Mouse (Mus musculus) erythroblast, embryonic 14.5 days (primary cell): ENCODE data around the gene Ubtd1. TPM values are rescaled to one million over a fixed set of nuclear protein-coding genes. Genes with fewer than 3 reads are reported as not detected.

ENCODE experiments used
- H3K27me3 ChIP-seq: 2 replicates; pipeline ENCODE4 v1.6.1; 2012; ENCODE audit warnings: inconsistent platforms; ENCODE audit not compliant: control insufficient read depth
- H3K36me3 ChIP-seq: 2 replicates; pipeline ENCODE4 v1.6.1; 2012; ENCODE audit warnings: mild to moderate bottlenecking, inconsistent platforms; ENCODE audit not compliant: control insufficient read depth
- H3K4me1 ChIP-seq: 2 replicates; pipeline ENCODE4 v1.6.1; 2012; ENCODE audit warnings: inconsistent platforms; ENCODE audit not compliant: control insufficient read depth
- H3K4me3 ChIP-seq: replicated peaks from 2 replicates; pipeline ENCODE3; 2012; ENCODE audit warnings: moderate library complexity, mild to moderate bottlenecking, inconsistent platforms
- H3K9me3 ChIP-seq: 2 replicates; pipeline ENCODE4 v1.6.1; 2012; ENCODE audit warnings: low read length, inconsistent platforms, mixed read lengths; ENCODE audit not compliant: control insufficient read depth
- GATA1 ChIP-seq: IDR thresholded peaks from 2 replicates; pipeline ENCODE4 v1.6.1; 2012; ENCODE audit warnings: low read length, inconsistent platforms, mixed read lengths
- TAL1 ChIP-seq: IDR thresholded peaks from 3 replicates; pipeline ENCODE4 v1.6.1; 2012; ENCODE audit warnings: low read length, inconsistent platforms, mixed read lengths
- polyA plus RNA-seq: library from polyadenylated mRNA; stranded (reverse); fragments of >175 nt; gene quantifications from 2 replicates; pipeline ENCODE4 v1.2.3, GENCODE M21; 2012

The Ubtd1 gene
- polyA plus RNA-seq, 1 experiment = 0.10 TPM

DNA sequence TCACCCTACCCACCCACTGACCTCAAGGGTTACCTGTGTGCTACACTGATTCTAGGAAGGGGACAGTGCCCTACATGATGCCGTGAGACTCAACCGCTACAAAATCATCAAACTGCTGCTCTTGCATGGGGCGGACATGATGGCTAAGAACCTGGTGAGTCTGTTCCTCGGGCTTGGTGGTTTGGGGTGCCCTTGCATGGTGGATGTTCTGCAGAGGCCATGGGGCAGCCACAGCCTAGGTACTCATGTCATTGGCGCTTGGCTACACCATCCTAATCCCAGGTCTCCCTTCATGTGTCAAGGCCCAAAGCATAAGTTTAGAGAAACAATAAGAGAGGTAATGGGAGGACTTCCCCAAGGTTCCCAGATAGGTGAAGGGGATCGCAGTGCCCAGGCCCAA, 62.4 kb downstream of the Ubtd1 start:
- TF ChIP-seq TAL1 (no peak), GATA1 (no peak)
- Histone ChIP-seq H3K27me3 (peaks cover 7% of the 10 kb centered on the region; the same call in 1 of the 2 replicates), H3K9me3 (no peaks in the 10 kb centered on the region), H3K4me1 (peaks cover 4% of the 10 kb centered on the region), H3K4me3 (no peak overlapping the region), H3K36me3 (no peaks in the 10 kb centered on the region)

- Histone ChIP-seq H3K9me3 (no peaks in the 10 kb centered on the region), H3K4me1 (peaks cover 4% of the 10 kb centered on the region), H3K27me3 (peaks cover 4% of the 10 kb centered on the region; the same call in 1 of the 2 replicates), H3K4me3 (peak within 1 kb of the TSS; percentile 28), H3K36me3 (no peaks in the 10 kb centered on the region)
- TF ChIP-seq TAL1 = no peak
- TF ChIP-seq GATA1 = no peak
Measured at GRCm38 (mm10) chr19:42045269-42046102, 63.9 kb downstream of the Ubtd1 start, which contains the start of gene Hoga1. TSS of gene Hoga1 (plus strand) at chr19:42045610.

DNA sequence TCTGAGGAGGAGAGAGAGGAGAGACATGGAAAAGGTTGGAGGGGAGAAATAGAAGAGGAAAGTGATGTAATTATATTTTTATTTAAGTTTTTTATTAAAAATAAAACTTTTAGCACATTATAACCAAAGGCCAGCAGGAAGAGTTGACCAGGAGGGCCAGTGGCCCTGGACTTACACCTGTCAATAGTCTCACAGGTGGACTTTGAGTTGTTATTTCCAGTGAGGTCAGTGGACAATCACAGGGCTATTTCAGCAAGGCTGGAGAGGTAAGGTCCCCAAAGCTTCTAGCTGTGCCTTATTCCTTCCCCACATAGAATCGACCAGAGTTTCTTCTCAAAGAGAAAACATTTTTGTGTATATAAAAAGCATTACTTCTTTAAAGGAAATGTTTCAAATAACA, 68.7 kb downstream of the Ubtd1 start:
- Histone ChIP-seq H3K27me3 (peaks cover 4% of the 10 kb centered on the region; the same call in 1 of the 2 replicates), H3K36me3 (no peaks in the 10 kb centered on the region; the same call in 1 of the 2 replicates), H3K4me3 (no peak overlapping the region), H3K4me1 (peaks cover 3% of the 10 kb centered on the region), H3K9me3 (no peaks in the 10 kb centered on the region)
- no peak for TF ChIP-seq GATA1
- TF ChIP-seq TAL1 = no peak

DNA sequence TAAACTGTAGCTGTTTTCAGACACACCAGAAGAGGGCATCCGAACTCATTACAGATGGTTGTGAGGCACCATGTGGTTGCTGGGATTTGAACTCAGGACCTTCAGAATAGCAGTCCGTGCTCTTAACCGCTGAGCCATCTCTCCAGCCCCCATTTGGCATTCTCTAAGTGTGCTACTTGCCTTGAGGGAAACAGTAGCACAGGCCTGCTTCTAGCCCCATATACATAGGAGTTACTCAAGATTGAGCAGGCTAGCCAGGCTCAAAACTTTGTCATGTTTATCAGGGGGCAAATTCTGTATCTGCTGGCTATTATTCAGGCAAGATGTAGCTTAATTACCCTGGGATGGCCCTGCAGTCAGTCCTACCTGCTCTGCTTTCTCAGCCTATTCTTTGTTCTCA, 69.8 kb downstream of the Ubtd1 start:
- Histone ChIP-seq H3K36me3 (no peaks in the 10 kb centered on the region; the same call in 1 of the 2 replicates), H3K4me3 (no peak overlapping the region), H3K4me1 (no peaks in the 10 kb centered on the region), H3K9me3 (no peaks in the 10 kb centered on the region), H3K27me3 (0 out of 2 replicates have a peak, but pooled peaks cover 1% of the 10 kb centered on the region)
- TF ChIP-seq GATA1 (no peak), TAL1 (no peak)

- no peaks in the 10 kb centered on the region for H3K4me1 ChIP-seq
- H3K4me3 ChIP-seq = no peak within 1 kb of the TSS
- no peak for TF ChIP-seq TAL1
- TF ChIP-seq GATA1 = no peak
- no peaks in the 10 kb centered on the region; the same call in 1 of the 2 replicates for H3K36me3 ChIP-seq
- 0 out of 2 replicates have a peak, but pooled peaks cover under 1% of the 10 kb centered on the region for H3K27me3 ChIP-seq
- no peaks in the 10 kb centered on the region for H3K9me3 ChIP-seq
Measured at GRCm38 (mm10) chr19:42051948-42052347, 70.4 kb downstream of the Ubtd1 start, which contains the start of gene 4933411K16Rik. TSS of gene 4933411K16Rik (plus strand) at chr19:42052248.

DNA sequence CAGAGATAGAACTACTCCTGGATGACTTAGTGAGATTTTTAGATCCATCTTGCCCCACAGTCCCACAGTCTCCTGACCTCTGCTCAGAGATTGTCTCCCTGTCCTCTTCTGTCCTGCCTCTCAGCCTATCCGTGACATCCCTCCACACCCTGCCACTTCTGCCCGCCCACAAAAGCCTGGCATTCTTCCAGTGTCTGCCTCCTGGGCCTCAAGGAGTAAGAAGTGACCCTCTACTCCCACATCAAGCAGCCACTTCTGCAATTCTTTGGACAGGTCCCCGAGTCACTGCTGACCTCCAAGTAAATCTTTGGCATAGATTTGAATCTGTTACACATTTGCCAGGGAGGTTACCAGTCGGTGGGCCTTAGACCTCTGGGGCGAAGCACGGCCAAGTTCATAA, 72.7 kb downstream of the Ubtd1 start:
- H3K9me3 ChIP-seq = no peaks in the 10 kb centered on the region
- no peaks in the 10 kb centered on the region for H3K4me1 ChIP-seq
- 0 out of 2 replicates have a peak, but pooled peaks cover 2% of the 10 kb centered on the region for H3K27me3 ChIP-seq
- no peak for TF ChIP-seq TAL1
- no peak for TF ChIP-seq GATA1
- no peak overlapping the region for H3K4me3 ChIP-seq
- H3K36me3 ChIP-seq = no peaks in the 10 kb centered on the region; the same call in 1 of the 2 replicates

- Histone ChIP-seq H3K4me1 (no peaks in the 10 kb centered on the region), H3K36me3 (peaks cover 3% of the 10 kb centered on the region; the same call in 1 of the 2 replicates), H3K27me3 (peaks cover 2% of the 10 kb centered on the region; the same call in 1 of the 2 replicates), H3K9me3 (no peaks in the 10 kb centered on the region), H3K4me3 (no peak overlapping the region)
- TF ChIP-seq GATA1 = no peak
- TF ChIP-seq TAL1 = no peak
Measured at GRCm38 (mm10) chr19:42055881-42056280, 74.3 kb downstream of the Ubtd1 start.

DNA sequence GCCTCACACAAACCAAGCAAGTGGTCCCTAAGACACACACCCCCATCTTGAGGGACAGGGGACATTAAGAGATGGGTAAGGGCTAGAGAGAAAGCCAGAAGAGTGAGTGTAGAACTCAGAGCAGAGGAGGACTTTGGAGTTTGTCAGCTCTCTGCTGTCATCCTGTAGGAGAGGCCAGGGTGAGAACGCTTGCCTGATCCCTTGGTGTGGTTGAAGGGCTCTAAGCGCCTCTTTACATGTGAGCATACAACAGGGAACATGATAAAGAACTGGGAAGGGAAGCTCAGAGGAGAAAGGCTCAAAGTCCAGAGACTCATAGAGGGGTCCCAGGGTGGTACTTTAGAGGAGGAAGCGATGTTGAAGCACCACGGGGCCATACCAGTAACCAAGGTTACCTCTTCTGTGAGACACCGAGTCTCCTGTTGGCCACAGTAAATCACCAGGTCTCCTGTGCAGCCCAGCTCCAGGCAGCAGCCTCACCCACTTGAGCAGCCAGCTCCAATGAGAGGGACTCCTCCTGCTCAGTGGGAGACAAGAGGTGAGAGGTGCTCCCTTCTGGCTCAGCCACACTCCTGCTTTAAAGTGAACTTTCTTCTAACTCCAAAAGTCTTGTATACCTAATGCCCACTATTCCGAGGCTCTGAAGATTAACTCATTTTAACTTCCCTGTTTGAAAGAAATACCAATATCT, 75.3 kb downstream of the Ubtd1 start:
- Histone ChIP-seq H3K9me3 (no peaks in the 10 kb centered on the region), H3K4me1 (no peaks in the 10 kb centered on the region), H3K4me3 (no peak overlapping the region), H3K27me3 (peaks cover 2% of the 10 kb centered on the region; the same call in 1 of the 2 replicates), H3K36me3 (peaks cover 3% of the 10 kb centered on the region; the same call in 1 of the 2 replicates)
- TF ChIP-seq TAL1 = no peak
- no peak for TF ChIP-seq GATA1

DNA sequence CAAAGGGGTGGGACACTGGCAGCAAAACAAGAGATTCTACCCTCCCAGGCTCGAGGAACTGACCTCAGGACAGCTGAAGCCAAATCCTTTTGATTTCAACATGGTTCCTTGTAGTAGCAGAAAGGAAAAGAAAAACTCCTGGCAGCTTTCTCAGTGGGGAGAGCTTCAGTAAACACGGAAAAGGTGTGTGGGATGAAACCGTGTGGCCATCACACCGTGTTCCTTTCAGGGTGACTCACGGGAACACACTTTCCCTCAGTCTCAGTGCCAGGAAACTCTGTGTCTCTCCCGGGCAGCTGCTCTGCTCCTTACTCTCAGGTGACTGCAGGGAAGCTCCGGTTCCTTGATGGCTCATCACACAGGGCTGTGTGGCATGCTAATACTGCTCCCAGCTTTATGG, 76.9 kb downstream of the Ubtd1 start:
- H3K9me3 ChIP-seq = no peaks in the 10 kb centered on the region
- H3K27me3 ChIP-seq = peaks cover 2% of the 10 kb centered on the region; the same call in 1 of the 2 replicates
- H3K4me1 ChIP-seq = no peaks in the 10 kb centered on the region
- H3K36me3 ChIP-seq = peaks cover 3% of the 10 kb centered on the region; the same call in 1 of the 2 replicates
- no peak overlapping the region for H3K4me3 ChIP-seq
- TF ChIP-seq GATA1 (no peak), TAL1 (no peak)
